Mouse (Mus musculus) thymus, postnatal 14 days (tissue): ENCODE measurements around the gene Hunk.

ENCODE experiments used
- DNase-seq: peaks from one replicate; pipeline ENCODE4 v3.0.0; 2021

The Hunk gene

GRCm38 (mm10) chr16:90440654-90441053 is 54.8 kb downstream of the Hunk start:
- no peak for DNase-seq

GRCm38 (mm10) chr16:90442991-90443390 is 57.2 kb downstream of the Hunk start:
- no peak for DNase-seq

GRCm38 (mm10) chr16:90453197-90453596 is 67.4 kb downstream of the Hunk start:
- no peak for DNase-seq

DNA sequence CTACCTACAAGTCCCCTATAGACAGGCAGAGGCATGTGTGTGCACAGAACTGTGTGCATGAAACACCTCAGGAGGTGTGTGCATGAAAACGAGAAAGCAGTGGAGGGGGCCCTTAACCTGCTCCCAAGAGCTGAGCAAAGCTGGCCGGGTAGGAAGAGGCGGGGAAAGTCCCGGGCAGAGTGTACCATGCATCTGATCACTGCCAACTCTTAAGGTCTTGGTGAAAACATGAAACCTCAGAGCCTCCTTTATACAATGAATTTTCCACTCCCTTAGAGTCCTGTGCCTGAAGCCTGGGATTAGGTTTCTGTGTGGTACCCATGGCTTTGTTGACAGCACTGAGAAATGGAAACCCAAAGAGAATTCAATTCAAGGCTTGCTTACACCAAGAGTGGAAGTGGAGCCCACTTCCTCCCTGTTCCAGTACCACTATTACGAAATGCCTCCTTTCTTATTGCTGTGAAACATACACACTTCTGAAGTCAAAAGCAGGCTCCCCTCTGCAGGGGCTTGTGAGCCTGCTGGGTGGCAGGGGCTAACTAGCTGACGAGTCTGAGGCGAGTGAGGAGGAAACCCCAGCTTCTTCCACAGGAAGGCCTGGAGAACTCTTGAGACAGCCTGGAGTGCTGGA is 70.8 kb downstream of the Hunk start:
- no peak for DNase-seq

GRCm38 (mm10) chr16:90458899-90459610 is 73.2 kb downstream of the Hunk start:
- no peak for DNase-seq

GRCm38 (mm10) chr16:90461304-90461905 is 75.6 kb downstream of the Hunk start:
- DNase-seq: no peak

DNA sequence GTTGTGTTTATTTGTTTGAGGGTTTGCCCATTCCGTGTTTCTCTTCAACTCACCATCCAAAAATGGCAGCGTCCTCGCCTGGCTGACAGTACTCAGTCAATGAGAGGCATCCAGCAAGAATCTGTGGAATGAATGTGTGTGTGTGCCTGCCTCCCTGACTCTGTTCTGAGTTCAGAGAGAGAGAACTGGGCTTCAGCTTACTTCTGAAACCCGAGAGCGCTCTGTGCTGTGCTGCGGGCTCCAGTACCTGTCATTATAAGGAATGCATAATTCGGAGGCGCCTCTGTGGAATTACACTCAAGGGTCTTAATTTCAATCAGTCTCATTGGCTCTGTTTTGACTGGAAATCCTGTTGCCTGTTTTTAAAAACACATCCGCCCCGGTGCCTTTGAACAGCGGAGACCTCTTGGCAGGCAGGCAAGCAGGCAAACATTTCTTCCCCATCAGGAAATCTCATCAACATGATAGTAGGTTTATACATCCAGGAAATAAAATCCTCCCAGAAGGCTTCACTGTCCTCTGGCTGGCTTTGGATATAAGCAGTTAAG is 77.0 kb downstream of the Hunk start:
- no peak for DNase-seq

DNA sequence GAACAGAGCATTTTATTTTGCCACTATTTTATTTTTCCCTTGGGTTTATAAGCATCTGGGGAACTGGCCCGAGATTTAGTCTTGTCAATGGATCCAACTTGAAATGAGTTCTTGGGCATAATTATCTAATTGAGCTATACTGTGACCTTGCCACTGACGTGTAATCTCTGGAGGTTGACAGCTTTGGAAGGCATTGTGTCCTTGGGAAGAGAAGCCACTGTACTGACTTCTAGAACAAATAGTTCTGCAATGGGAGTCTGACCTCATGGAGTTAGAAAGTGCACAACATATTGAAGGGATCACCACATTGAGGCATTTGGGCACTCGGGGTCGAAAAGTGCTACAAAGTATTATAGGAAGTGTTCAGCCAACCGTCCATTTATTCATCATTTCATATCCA is 79.3 kb downstream of the Hunk start:
- no peak for DNase-seq

DNA sequence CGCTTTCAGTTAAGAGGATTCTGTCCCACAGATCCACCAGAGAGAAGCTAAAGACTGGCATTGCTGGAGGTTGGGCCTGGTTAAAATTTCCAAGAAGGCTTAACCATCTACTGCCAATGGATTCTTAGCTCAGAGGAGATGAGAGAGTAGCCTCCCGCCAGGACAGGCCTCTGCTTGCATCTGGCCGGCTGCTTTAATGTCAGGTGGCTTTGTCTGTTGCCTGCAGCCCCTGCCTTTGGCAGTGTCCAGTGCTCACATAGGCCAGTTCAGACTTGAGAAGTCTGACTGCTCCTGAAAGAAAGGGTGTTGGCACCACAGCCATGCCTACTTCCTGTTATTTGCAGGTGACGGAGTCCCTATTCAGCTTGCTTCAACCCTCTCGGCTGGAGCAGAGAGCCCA is 82.5 kb downstream of the Hunk start:
- DNase-seq: no peak

DNA sequence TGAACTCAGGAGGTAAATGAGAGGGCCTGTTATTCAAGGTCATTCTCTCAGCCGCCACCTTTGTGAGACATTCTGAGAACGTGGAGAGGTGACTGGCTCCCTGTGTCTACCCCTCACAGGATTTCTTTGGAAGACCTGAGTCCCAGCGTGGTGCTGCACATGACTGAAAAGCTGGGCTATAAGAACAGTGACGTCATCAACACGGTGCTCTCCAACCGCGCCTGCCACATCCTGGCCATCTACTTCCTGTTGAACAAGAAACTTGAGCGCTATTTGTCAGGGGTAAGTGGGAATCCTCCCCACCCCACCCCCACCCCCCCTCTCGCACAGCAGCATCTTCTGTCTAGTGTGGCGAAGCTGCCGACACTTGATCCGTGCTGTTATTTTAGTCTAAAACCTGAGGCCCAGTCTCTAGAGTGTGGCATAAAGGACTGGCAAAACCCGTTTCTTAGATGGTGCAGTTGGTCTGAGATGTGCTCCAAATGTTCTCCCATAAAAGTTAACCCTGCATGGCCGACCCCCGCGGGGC is 90.0 kb downstream of the Hunk start:
- DNase-seq: peak; percentile 52

DNA sequence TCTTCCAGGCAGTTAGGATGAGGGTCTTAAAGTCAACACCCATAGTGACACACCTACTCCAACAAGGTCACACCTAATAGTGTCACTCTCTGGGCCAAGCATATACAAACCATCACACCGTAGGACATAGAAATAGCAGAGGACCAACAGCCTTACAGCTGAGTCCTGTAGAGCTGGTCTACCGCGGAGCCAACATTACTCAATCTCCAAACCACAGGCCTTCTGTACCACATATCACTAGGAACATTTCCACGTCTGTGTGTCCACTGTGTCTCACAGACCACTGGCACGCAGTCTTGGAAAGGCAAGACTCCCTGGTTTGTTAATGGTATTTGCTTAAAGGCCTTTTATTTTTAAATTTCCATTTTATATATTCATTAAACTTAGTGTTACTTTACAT is 95.8 kb downstream of the Hunk start:
- no peak for DNase-seq

DNA sequence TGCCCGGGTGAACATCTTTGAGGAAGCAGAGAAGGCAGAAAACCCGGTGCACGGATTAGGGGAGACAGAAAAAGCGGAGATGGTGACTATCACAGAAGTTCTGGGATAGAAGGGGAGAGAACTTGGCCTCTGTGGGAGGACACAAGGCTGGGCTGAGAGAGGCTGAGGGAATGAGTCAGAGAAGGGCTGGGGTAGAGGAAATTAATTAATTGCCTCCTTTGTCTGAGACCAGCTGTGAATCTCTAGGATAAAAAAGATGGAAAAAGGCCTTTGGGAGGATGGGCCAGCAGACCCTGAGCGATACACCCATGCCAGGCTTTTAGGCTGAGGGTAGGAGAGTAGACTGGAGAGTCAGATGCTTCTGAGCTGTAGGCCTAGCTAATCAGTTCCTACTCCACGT is 97.5 kb downstream of the Hunk start:
- no peak for DNase-seq

GRCm38 (mm10) chr16:90485125-90485524 is 99.3 kb downstream of the Hunk start:
- no peak for DNase-seq

DNA sequence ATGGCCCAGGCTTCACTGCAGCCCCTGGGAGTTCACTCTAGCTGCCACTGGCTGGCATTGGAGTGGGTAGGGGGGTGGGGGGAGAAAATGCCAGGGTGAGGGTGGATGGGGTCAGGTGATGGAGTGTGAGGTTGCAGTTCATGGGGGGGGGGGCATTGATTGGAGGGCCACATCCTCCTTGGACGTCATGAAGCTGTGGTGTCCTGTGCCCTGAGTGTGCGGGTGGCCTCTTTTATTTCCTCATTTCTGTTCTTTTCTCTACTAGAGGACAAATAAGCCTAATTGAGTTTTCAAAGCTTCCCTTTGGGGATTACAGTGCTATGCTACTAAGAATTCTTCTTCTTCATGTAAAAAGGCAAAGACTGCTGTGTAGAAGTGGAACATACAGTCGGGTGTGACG is 99.8 kb downstream of the Hunk start:
- DNase-seq: no peak

GRCm38 (mm10) chr16:90490066-90490465 is 104.3 kb downstream of the Hunk start:
- DNase-seq: no peak

DNA sequence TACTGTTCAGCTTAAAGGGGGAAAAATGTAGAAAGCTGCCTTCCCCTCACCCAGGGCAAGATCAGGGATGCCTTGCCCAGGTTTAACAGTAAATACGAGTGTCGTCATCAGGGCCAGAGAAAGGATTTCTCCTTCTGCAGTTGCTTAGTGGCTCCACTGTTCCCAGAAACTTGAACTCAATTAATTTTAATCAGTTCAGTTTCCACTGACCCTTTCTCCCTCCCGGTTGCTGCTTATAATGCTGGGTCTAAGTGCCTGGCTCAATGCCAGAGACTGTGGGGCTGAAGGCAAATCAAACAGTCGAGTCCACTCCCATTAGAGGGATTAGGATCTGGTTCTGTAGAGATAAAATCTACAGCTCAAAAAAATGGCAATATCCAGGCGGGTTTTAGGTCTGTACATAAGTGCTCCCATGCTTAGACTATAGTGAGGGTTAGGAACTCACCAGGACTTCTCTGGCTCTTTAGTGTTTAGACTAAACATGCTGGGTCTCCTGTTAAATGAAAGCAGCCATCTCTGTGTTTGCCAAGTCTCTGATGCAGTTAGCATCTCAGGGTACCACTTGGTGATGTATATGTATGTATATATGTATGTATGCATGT is 106.2 kb downstream of the Hunk start:
- DNase-seq: no peak

DNA sequence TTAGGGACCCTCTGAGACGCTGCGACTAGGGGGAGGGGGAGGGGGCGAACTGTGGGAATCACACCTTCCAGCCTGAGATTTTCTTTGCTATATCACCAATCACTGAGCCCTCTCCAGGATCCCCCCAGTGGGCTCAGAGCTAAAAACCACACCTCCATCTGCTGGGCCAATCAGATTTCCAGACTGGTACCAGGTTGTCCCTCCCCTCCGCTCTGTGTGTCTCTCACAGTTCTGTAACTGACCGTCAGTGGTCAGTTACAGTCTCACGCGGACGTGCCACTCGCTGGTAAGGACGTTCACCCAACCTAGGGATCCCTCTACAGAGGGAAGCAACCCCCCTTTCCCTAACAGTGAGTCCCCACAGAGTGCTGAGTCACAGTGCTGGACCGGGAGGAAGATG is 111.1 kb downstream of the Hunk start:
- DNase-seq: no peak

DNA sequence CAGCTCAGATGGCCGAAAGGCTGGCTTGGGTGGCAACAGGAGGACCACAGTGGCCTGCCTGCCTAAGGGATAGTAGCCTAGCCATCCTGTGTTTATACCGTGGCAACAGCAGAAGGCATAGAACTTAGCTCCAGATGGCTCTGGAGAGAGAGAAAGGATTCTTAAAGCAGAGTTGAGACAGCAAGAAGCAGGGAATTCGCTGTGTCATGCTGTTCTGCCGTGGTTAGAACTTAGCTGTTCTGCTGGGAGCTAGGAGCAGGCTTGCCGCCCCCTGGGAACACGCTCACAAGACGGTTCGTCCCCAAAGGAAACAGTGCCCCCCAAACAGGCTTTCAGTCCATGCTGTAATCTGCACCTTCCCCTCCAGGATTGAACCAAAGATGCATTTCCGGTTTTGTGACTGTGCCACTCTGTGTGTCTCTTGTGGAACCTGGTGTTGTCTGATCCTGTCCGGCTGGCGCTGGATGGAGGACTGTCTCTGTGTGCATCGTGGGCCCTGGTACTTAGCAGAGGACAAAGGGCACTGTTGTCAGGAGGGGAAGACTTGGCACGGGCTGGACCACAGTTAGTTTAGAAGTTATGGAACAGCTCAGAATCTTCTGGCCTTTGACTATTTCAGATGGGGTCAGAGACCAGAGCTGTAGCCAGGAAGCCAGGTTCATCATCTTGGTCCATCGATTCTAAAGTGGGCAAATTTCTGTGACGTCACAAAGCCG is 112.1 kb downstream of the Hunk start:
- DNase-seq: no peak

- no peak for DNase-seq
These were observed 115.0 kb downstream of the Hunk start for GRCm38 (mm10) chr16:90500809-90501208.

DNA sequence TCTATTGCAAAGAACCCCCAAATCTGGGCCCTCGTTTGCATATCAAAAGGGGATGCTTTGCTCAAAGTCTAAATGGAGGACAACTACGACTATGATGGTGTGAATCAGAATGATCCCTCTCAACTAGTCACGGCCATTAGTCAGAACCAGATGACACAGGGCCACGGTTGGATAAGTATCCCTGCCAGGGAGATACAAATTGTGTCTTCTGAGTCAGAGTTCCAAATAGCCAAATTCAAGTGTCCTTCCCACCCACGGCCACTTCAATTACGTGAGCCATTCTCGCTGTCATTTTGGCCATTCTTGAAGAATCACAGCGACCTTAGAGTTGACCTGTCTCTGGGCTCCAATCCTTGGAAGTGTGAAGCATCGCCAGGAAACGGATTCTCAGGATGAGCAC is 119.4 kb downstream of the Hunk start:
- no peak for DNase-seq

- no peak for DNase-seq
These were observed 119.9 kb downstream of the Hunk start for GRCm38 (mm10) chr16:90505680-90506079.

DNA sequence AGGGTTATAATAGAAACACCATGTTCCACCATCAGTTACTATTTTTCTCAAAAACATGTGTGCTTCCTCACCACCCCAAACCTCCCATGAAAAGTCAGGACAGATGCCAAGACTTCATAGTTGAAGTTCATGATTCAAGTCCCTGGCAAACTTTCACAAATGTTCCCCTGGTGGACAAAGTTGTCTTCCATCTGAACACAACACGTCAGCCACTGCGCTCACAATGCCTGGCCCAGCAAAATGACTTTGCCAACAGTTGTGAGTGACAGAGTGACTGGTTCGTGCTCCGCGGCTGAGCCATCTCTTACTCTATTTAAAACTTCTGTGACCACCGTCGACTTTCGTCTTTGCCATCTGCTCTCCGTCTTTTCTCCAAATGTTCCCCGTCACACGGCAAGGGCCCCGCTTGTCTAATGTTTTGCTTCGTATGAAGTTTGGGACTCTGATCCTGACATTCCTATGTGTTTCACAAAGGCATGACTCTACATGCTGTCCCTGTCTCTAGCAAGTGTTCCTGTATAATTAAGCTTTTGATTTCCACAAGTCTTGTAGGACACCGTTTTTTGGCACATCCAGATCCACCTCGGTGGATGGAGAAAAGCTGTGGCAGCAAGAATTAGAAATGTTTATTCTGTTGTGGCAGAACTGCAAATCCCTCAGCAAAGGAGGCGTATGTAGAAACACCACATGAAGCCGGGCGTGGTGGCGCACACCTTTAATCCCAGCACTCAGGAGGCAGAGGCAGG is 125.9 kb downstream of the Hunk start:
- no peak for DNase-seq
